Comparison of ENCODE assay signal across 23 mouse cellular contexts in genomic region chr12:81274616-81275015, GRCm38 (mm10). TPM values are rescaled to one million over a fixed set of nuclear protein-coding genes. Genes with fewer than 3 reads are reported as not detected.
DNase-seq lines count a peak whose midpoint lies in the region; ATAC-seq and TF ChIP-seq lines count a peak whose summit lies in the region.
"Had no signal": no experiment of that assay in that cellular context is flagged by ENCODE, and none has a peak within 500 bp of the region (broad histone marks: within the 10 kb centered on the region; RNA-seq: fewer than 3 reads in every experiment).

No protein-coding gene starts in this region.

- TF ChIP-seq POLR2A in cerebellum, adult 2 months (IDR thresholded peaks at IDR 0.05; ENCODE audit: borderline replicate concordance, insufficient read depth, low read length): no peak
- no peak for TF ChIP-seq POLR2A in lung, adult 2 months (IDR thresholded peaks at IDR 0.05; ENCODE audit: borderline replicate concordance, extremely low read depth, low read depth, low read length)

- ATAC-seq in hindbrain, embryonic 14.5 days (ENCODE audit: low FRiP score): no peak
- ATAC-seq: activated CD4-positive, CD25-positive, alpha-beta regulatory T cell, adult 4 months; CD4-positive, CD25-positive, alpha-beta regulatory T cell, adult 4 months; forebrain, embryonic 13.5 days; forebrain, embryonic 16.5 days; intestine, postnatal 0 days had no signal

- no peak overlapping the region for H3K4me2 ChIP-seq in hindbrain, embryonic 14.5 days (replicated peaks)
- H3K4me2 ChIP-seq: forebrain, embryonic 13.5 days; heart, embryonic 13.5 days; hindbrain, embryonic 15.5 days had no signal

- TF ChIP-seq CTCF in cerebellum, adult 2 months (IDR thresholded peaks at IDR 0.05; ENCODE audit: borderline replicate concordance, insufficient read depth, low read depth, low read length): no peak
- TF ChIP-seq CTCF in lung, adult 2 months (IDR thresholded peaks at IDR 0.05; ENCODE audit: insufficient read depth, low read length): no peak

- DNase-seq in cerebellum, adult 2 months: peak; percentile 34 to 59
- no peak for DNase-seq in cerebellum, adult 8-10 months
- DNase-seq in lung, postnatal 10 days: peak; percentile 2
- DNase-seq in lung, adult 2 months: no peak
- peak; percentile 33 to 66 for DNase-seq in cerebellum, postnatal 25 days
- DNase-seq in hindbrain, embryonic 14.5 days (ENCODE audit: low spot score): no peak
- DNase-seq: adrenal gland, adult 8-10 months; adrenal gland, postnatal 25 days; gastrocnemius, postnatal 10 days; gastrocnemius, postnatal 36 days; heart, adult 2 months; heart, postnatal 14 days; heart, postnatal 4 days; kidney, adult 2 months had no signal

- H3K27ac ChIP-seq in cerebellum, adult 2 months (ENCODE audit: insufficient read depth, low read length): no peak overlapping the region
- no peak overlapping the region for H3K27ac ChIP-seq in hindbrain, embryonic 14.5 days
- H3K27ac ChIP-seq: forebrain, embryonic 10.5 days; forebrain, embryonic 13.5 days; heart, adult 2 months; heart, embryonic 10.5 days; heart, embryonic 13.5 days had no signal

- H3K4me1 ChIP-seq in cerebellum, adult 2 months (ENCODE audit: control insufficient read depth, insufficient read depth, low read length): peaks cover 6% of the 10 kb centered on the region; the same call in 1 of the 2 replicates
- no peaks in the 10 kb centered on the region for H3K4me1 ChIP-seq in lung, adult 2 months (ENCODE audit: control insufficient read depth, insufficient read depth, low read length)
- peaks cover 15% of the 10 kb centered on the region; the same call in 1 of the 2 replicates for H3K4me1 ChIP-seq in hindbrain, embryonic 14.5 days (replicated peaks; ENCODE audit: control insufficient read depth, insufficient read depth, low read length)
- H3K4me1 ChIP-seq: heart, embryonic 10.5 days; heart, embryonic 13.5 days had no signal

- H3K9ac ChIP-seq in hindbrain, embryonic 14.5 days: no peak overlapping the region
- H3K9ac ChIP-seq: forebrain, embryonic 13.5 days; heart, embryonic 13.5 days; hindbrain, embryonic 15.5 days had no signal

- 18% methylated on average over 4 of the region's 4 CpGs for WGBS in cerebellum, adult 2 months
- WGBS in lung, adult 2 months: 57% methylated on average over 4 of the region's 4 CpGs
- WGBS in hindbrain, embryonic 14.5 days: 76% methylated on average over 4 of the region's 4 CpGs

- H3K36me3 ChIP-seq in hindbrain, embryonic 14.5 days (replicated peaks; ENCODE audit: control insufficient read depth, insufficient read depth): no peaks in the 10 kb centered on the region
- H3K36me3 ChIP-seq: forebrain, embryonic 10.5 days; heart, embryonic 10.5 days; heart, embryonic 13.5 days; hindbrain, embryonic 15.5 days had no signal

- no peaks in the 10 kb centered on the region for H3K27me3 ChIP-seq in cerebellum, adult 2 months (ENCODE audit: control insufficient read depth, insufficient read depth, low read length)
- H3K27me3 ChIP-seq in hindbrain, embryonic 14.5 days (ENCODE audit: control insufficient read depth, insufficient read depth, low read length): no peaks in the 10 kb centered on the region
- H3K27me3 ChIP-seq: forebrain, embryonic 13.5 days; heart, embryonic 13.5 days; hindbrain, embryonic 15.5 days had no signal

- no peak overlapping the region for H3K4me3 ChIP-seq in cerebellum, adult 2 months (replicated peaks; ENCODE audit: insufficient read depth, low read depth, low read length)
- H3K4me3 ChIP-seq in lung, adult 2 months (replicated peaks; ENCODE audit: extremely low read depth, low read depth, low read length): no peak overlapping the region
- H3K4me3 ChIP-seq in hindbrain, embryonic 14.5 days (replicated peaks; ENCODE audit: low read length): no peak overlapping the region
- H3K4me3 ChIP-seq: forebrain, embryonic 10.5 days; forebrain, embryonic 13.5 days; heart, adult 2 months; heart, embryonic 10.5 days; heart, embryonic 13.5 days; hindbrain, embryonic 15.5 days had no signal

- H3K9me3 ChIP-seq in hindbrain, embryonic 14.5 days (ENCODE audit: control insufficient read depth, low read length): no peaks in the 10 kb centered on the region
- H3K9me3 ChIP-seq: forebrain, embryonic 10.5 days; forebrain, embryonic 13.5 days; heart, embryonic 10.5 days; heart, embryonic 13.5 days; hindbrain, embryonic 15.5 days had no signal

RNA-seq across cellular contexts. Expression of gene Slc8a3, which starts 58.4 kb away (rescaled TPM):
- polyA plus RNA-seq in cerebellum, adult 2 months (2012; rRNA removed): 23.4 and 24.2 TPM in 2 replicates
- polyA plus RNA-seq in lung, adult 2 months (2012; rRNA removed): 0.61 and 0.77 TPM in 2 replicates
- 12.1 and 13.9 TPM in 2 replicates for polyA plus RNA-seq in hindbrain, embryonic 14.5 days (2014; fragmentation: Nextera tagmentation; extraction: Ambion mirVana)
- polyA plus RNA-seq: activated CD4-positive, CD25-positive, alpha-beta regulatory T cell, adult 4 months; CD4-positive, CD25-positive, alpha-beta regulatory T cell, adult 4 months had no signal

Comparison
In these comparisons a context has a peak if more than half of its experiments do, and no peak if none do; other contexts are left out.
1. DNase-seq: peak in cerebellum, adult 2 months (2 of 2), lung, postnatal 10 days (single experiment) and cerebellum, postnatal 25 days (2 of 2); none in cerebellum, adult 8-10 months (single experiment), lung, adult 2 months (single experiment) and hindbrain, embryonic 14.5 days (single experiment).